Mouse (Mus musculus) neural tube, embryonic 13.5 days (tissue): Measurements from ENCODE around the gene Gm8994. TPM values are rescaled to one million over a fixed set of nuclear protein-coding genes. Genes with fewer than 3 reads are reported as not detected.
"Not testable (repeated sequence)": the region's sequence is repeated elsewhere in the genome, so short reads cannot be mapped to it uniquely, and the experiment has no call there.

ENCODE experiments used
- ATAC-seq: fragments of 200-750 bp; cut with Nextera tagmentation; 2 replicates; pipeline ENCODE4 v1.8.0; 2017; ENCODE audit warnings: low read depth, mild to moderate bottlenecking, moderate TSS enrichment, moderate library complexity
- H3K27ac ChIP-seq: fragments of 300-500 bp; sonication (generic); replicated peaks from 2 replicates; pipeline ENCODE4 v1.5.1; 2015; ENCODE audit warnings: moderate library complexity, mild to moderate bottlenecking, inconsistent platforms
- H3K27me3 ChIP-seq: fragments of 300-500 bp; sonication (generic); 2 replicates; pipeline ENCODE4 v1.6.1; 2015; ENCODE audit warnings: mild to moderate bottlenecking, inconsistent platforms
- H3K36me3 ChIP-seq: fragments of 300-500 bp; sonication (generic); 2 replicates; pipeline ENCODE4 v1.6.1; 2015; ENCODE audit warnings: mild to moderate bottlenecking, inconsistent platforms
- H3K4me1 ChIP-seq: fragments of 300-500 bp; sonication (generic); replicated peaks from 2 replicates; pipeline ENCODE4 v1.6.1; 2015; ENCODE audit warnings: inconsistent platforms
- H3K4me2 ChIP-seq: fragments of 300-500 bp; sonication (generic); 2 replicates; pipeline ENCODE4 v1.6.1; 2015; ENCODE audit warnings: inconsistent platforms, mild to moderate bottlenecking, moderate library complexity
- H3K4me3 ChIP-seq: fragments of 300-500 bp; sonication (generic); 2 replicates; pipeline ENCODE4 v1.5.1; 2015; ENCODE audit warnings: mild to moderate bottlenecking, inconsistent platforms
- H3K9ac ChIP-seq: fragments of 300-500 bp; sonication (generic); 2 replicates; pipeline ENCODE4 v1.6.1; 2015; ENCODE audit warnings: moderate library complexity, mild to moderate bottlenecking, inconsistent platforms
- H3K9me3 ChIP-seq: fragments of 300-500 bp; sonication (generic); 2 replicates; pipeline ENCODE4 v1.6.1; 2016; ENCODE audit warnings: inconsistent platforms
- WGBS: fragments of 180-500 bp; shearing (Covaris S2); methylation state at CpG from one replicate; pipeline ENCODE4 v1.1.7; 2015; 5-methylcytosine and 5-hydroxymethylcytosine counted together
- polyA plus RNA-seq: library from polyadenylated mRNA; unstranded; fragments of >200 nt; fragmentation: Nextera tagmentation; extraction: Ambion mirVana; gene quantifications from 2 replicates; pipeline ENCODE4 v1.2.1, GENCODE M21; 2015

The Gm8994 gene
- polyA plus RNA-seq, 1 experiment from 2014 or later = not detected

DNA sequence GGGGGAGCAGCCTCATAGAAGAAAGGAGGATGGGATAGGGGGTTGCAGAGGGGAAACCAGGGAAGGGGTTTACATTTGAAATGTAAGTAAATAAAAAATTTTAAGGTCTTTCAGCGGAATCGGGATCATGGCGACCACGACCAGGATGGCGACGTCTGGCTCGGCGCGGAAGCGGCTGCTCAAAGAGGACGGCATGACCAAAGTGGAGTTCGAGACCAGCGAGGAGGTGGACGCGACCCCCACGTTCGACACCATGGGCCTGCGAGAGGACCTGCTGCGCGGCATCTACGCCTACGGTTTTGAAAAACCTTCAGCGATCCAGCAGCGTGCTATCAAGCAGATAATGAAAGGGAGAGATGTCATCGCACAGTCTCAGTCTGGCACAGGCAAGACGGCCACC is 1.1 kb downstream of the Gm8994 start:
- not testable (repeated sequence) for H3K36me3 ChIP-seq, H3K9me3 ChIP-seq, H3K27me3 ChIP-seq, H3K4me3 ChIP-seq, H3K9ac ChIP-seq, H3K27ac ChIP-seq, H3K4me1 ChIP-seq, ATAC-seq, H3K4me2 ChIP-seq
- WGBS = 97% methylated on average over 26 of the region's 26 CpGs

DNA sequence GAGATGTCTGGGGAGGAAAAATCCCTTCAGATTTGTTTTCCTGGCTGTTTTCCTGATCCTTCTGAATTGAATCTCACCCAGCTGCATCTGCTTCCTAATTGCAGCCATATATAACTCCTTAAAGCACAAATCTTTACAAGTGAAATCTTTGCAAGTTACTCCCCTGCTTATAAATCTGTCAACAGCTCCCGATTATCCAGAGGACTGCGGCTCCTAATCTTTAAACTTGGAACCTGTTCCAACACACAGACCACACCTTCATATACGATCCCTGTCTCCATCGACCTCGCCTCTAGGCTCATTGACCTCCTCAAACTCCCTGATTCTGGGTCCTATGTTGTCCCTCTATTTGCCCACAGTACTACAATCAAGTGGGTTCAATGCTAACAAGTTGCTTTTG is 13.3 kb downstream of the Gm8994 start:
- no peaks in the 10 kb centered on the region for H3K4me1 ChIP-seq
- no peak overlapping the region for H3K4me2 ChIP-seq
- H3K4me3 ChIP-seq = no peak overlapping the region
- WGBS = 79% methylated on average over 5 of the region's 5 CpGs
- H3K27me3 ChIP-seq = no peaks in the 10 kb centered on the region
- no peak overlapping the region for H3K27ac ChIP-seq
- ATAC-seq = no peak
- H3K9ac ChIP-seq = no peak overlapping the region
- no peaks in the 10 kb centered on the region for H3K9me3 ChIP-seq
- H3K36me3 ChIP-seq = no peaks in the 10 kb centered on the region

DNA sequence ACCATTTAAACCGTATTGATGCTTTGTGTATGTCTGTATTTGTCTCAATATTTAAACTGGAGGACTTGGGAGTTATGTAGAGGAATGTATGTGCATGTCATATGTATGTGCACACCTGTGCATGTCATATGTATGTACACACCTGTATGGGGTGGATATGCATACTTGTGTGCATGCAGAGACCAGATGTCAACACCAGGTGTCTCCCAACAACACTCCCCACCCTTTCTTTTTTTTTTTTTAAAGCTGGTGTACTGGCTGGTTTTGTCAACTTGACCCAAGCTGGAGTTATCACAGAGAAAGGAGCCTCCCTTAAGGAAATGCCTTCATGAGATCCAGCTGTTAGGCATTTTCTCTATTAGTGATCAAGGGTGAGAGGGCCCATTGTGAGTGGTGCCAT is 13.8 kb downstream of the Gm8994 start:
- Histone ChIP-seq H3K4me1 (no peaks in the 10 kb centered on the region), H3K36me3 (no peaks in the 10 kb centered on the region), H3K9ac (no peak overlapping the region), H3K4me2 (no peak overlapping the region), H3K27me3 (no peaks in the 10 kb centered on the region), H3K4me3 (no peak overlapping the region), H3K9me3 (no peaks in the 10 kb centered on the region), H3K27ac (no peak overlapping the region)
- no peak for ATAC-seq
- 95% methylated on average over 1 of the region's 1 CpGs for WGBS

DNA sequence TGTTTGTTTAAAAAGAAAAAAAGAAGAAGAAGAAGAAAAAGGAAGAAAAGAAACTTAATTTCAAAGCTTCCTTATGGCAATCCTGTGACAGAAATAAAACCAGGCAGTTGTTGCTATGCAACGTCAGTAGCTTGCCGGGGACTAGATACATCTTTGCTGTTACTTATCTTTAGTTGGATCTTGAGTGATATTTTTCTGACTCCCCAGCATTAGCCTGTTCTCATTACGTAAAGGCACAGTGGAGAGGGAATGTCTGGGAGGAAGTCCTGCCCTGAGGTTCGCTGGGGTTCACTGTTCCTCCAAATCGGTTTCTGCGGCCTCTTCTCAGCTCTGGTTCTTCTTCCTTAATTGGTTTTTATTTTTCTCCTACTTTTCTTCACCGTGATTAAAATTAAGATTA is 16.5 kb downstream of the Gm8994 start:
- Histone ChIP-seq H3K27me3 (no peaks in the 10 kb centered on the region), H3K9ac (no peak overlapping the region), H3K27ac (no peak overlapping the region), H3K4me3 (no peak overlapping the region), H3K4me1 (no peaks in the 10 kb centered on the region), H3K9me3 (no peaks in the 10 kb centered on the region), H3K36me3 (no peaks in the 10 kb centered on the region), H3K4me2 (no peak overlapping the region)
- WGBS = 89% methylated on average over 7 of the region's 7 CpGs
- no peak for ATAC-seq

DNA sequence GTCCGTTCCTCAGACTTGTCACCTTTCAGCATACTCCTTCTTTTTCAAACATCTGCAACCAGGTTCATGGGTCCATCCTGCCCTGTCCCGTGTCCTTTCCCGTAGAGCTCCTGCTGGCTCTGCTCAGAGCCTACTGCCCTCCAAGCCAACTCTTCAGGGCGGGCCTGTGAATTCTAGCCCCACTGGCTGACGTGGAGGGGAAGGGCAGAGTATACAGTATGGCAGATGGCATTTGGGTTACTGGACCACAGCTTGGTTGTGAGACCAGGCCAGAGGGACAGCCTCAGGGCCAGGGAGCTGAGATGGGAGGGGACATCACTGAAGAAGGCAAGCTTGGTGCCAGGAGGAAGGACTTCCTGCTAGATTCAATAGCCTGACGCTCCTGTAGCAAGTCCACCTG is 17.7 kb downstream of the Gm8994 start:
- no peaks in the 10 kb centered on the region for H3K4me1 ChIP-seq
- H3K4me2 ChIP-seq = no peak overlapping the region
- no peak for ATAC-seq
- H3K36me3 ChIP-seq = no peaks in the 10 kb centered on the region
- H3K9ac ChIP-seq = no peak overlapping the region
- no peaks in the 10 kb centered on the region for H3K27me3 ChIP-seq
- H3K4me3 ChIP-seq = no peak overlapping the region
- H3K9me3 ChIP-seq = no peaks in the 10 kb centered on the region
- no peak overlapping the region for H3K27ac ChIP-seq
- 84% methylated on average over 6 of the region's 6 CpGs for WGBS

DNA sequence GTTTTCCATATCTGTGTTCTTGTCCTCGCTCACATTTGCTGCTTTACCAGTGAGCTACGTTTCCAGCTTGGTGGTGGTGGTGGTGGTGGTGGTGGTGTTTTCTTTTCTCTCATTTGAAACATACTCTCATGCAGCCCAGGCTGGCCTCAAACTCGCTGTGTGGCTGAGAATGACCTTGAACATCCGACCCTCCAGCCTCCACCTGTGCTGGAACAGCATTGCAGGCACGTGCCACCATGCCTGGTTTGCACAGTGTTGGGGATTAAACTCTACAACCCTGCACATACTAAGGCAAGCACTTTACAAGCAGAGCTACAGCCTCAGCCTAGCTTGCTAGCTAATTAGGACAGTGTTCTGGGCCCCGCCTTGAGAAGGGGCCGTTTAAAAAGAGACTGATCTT is 18.3 kb downstream of the Gm8994 start:
- Histone ChIP-seq H3K4me1 (no peaks in the 10 kb centered on the region), H3K4me2 (no peak overlapping the region), H3K9me3 (no peaks in the 10 kb centered on the region), H3K9ac (no peak overlapping the region), H3K27ac (no peak overlapping the region), H3K4me3 (no peak overlapping the region), H3K27me3 (no peaks in the 10 kb centered on the region), H3K36me3 (no peaks in the 10 kb centered on the region)
- ATAC-seq = no peak
- 87% methylated on average over 7 of the region's 7 CpGs for WGBS

DNA sequence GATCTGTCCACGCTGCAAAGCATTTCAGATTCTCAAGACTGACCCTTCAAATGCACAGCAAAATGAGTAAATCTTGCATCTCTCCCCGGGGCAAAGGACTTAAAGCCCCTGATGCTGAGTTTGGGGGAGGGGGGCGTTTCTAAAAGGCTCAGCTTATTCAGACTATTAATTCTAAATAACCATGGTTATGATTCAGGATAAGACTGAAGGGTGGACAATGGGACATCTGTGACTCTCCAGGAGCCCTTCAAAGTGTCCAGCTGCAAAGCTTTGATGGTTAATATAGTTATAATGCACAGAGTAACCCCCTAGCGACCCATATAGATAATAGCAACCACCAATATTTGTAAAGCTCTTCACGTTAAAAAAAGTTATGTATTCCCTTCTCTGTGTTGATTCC is 19.7 kb downstream of the Gm8994 start:
- WGBS = 37% methylated on average over 5 of the region's 5 CpGs
- Histone ChIP-seq H3K4me1 (no peaks in the 10 kb centered on the region), H3K4me3 (no peak overlapping the region), H3K36me3 (no peaks in the 10 kb centered on the region), H3K9ac (no peak overlapping the region), H3K4me2 (no peak overlapping the region), H3K27me3 (no peaks in the 10 kb centered on the region), H3K9me3 (no peaks in the 10 kb centered on the region), H3K27ac (no peak overlapping the region)
- no peak for ATAC-seq

DNA sequence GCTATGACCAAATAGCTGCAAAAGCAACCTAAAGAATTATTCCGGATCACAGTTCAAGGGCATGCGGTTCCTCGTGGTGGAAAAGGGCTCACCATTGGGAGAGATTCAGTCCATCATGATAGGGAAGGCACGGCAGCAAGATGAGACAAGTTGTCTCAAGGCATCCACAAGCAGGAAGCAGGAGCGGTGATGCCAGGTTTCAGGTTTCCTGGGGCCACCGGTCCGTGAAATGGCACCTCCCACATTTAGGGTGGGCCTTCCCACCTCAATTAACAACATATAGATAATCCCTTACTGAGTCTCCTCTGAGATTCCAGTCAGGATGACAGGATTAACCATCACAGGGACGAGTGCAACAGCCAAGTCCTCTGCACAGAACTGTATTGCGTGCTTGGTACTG is 20.3 kb downstream of the Gm8994 start:
- Histone ChIP-seq H3K9me3 (no peaks in the 10 kb centered on the region), H3K4me1 (no peaks in the 10 kb centered on the region), H3K4me2 (no peak overlapping the region), H3K4me3 (no peak overlapping the region), H3K9ac (no peak overlapping the region), H3K27ac (no peak overlapping the region), H3K27me3 (no peaks in the 10 kb centered on the region), H3K36me3 (no peaks in the 10 kb centered on the region)
- 62% methylated on average over 9 of the region's 9 CpGs for WGBS
- no peak for ATAC-seq

DNA sequence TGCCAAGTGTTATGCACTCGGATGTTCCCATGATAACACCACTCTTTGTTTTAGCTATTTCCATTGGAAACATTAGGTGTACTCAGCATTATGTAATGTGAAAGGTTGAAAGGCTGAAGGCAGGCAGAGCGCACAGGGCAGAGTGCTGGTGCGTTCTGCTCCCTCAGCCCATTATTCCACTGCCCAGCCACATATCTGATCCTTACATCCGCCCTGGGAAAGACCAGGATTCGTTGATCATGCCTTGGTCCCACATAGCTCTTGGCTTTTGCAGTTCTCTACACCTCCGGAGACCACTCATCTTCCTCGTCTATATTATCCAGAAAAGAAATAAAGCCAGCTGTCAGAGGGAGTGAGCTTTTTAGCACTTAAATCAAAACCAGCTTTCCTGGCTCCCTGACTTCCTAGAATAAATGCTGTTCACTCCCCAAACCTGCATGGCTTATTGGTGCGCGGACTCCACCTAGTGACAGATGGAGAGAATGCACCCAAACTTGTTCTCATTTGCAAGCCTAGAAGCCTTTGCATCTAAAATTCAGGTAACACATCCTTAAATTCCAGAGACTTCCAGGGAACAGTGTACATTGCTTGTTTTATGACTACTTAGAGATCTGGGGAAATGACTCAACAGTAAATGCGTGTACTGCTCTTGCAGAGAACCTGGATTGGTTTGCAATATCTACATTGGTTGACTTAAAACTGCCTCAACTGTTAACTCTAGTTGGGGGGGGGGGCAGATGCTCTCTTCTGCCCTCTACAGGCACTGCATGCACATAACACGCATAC is 26.3 kb downstream of the Gm8994 start:
- no peaks in the 10 kb centered on the region for H3K27me3 ChIP-seq
- H3K4me1 ChIP-seq = peaks cover 5% of the 10 kb centered on the region
- no peak overlapping the region for H3K27ac ChIP-seq
- ATAC-seq = peak; percentile 47; the same call in 1 of the 2 replicates
- no peak overlapping the region for H3K9ac ChIP-seq
- H3K36me3 ChIP-seq = no peaks in the 10 kb centered on the region
- H3K4me3 ChIP-seq = no peak overlapping the region
- no peaks in the 10 kb centered on the region for H3K9me3 ChIP-seq
- H3K4me2 ChIP-seq = no peak overlapping the region
- 43% methylated on average over 11 of the region's 11 CpGs for WGBS

DNA sequence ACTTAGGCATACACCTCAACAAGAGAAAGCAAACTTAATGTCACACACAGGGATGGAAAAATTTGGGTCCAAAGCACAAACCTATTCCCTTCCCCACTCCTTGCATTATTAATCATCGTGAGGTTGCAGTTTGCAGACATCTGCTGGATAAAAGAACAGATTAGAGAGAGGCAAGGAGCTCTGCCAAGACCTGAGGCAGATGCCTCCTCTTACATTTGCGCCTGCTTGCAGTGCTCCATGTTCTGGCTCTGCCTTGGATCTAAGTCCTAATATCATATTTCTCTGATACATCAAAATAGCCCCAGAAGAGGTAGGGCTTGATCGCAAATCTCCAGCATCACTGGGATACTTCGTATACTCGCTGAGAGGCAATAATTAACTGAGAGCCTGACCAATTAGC is 31.1 kb downstream of the Gm8994 start:
- Histone ChIP-seq H3K9ac (no peak overlapping the region), H3K9me3 (no peaks in the 10 kb centered on the region), H3K27me3 (no peaks in the 10 kb centered on the region), H3K4me3 (no peak overlapping the region), H3K36me3 (no peaks in the 10 kb centered on the region), H3K4me2 (no peak overlapping the region), H3K4me1 (peaks cover under 1% of the 10 kb centered on the region), H3K27ac (no peak overlapping the region)
- no peak for ATAC-seq
- WGBS = 78% methylated on average over 5 of the region's 5 CpGs

DNA sequence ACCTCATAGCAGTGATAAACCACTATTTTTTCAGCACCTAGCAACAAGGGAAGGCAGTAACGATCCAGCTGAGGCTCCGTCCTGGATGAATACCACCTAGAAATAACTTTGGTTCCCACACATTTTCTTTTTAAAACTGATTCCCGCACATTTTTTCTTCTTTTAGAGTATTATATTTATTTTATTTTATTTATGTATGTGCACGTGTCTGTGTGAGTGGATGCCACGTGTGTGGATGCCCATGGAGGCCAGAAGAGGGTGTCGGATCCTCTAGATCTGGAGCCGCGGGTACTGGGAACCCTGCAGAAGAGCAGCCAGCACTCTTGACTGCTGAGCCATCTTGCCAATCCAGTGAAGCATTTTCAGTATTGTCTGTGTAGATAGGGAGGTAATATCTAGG is 36.0 kb downstream of the Gm8994 start:
- no peaks in the 10 kb centered on the region for H3K27me3 ChIP-seq
- no peak overlapping the region for H3K27ac ChIP-seq
- no peak for ATAC-seq
- H3K9me3 ChIP-seq = no peaks in the 10 kb centered on the region
- H3K4me3 ChIP-seq = no peak overlapping the region
- H3K4me1 ChIP-seq = no peaks in the 10 kb centered on the region; the same call in 1 of the 2 replicates
- no peak overlapping the region for H3K9ac ChIP-seq
- no peaks in the 10 kb centered on the region for H3K36me3 ChIP-seq
- 90% methylated on average over 8 of the region's 8 CpGs for WGBS
- no peak overlapping the region for H3K4me2 ChIP-seq

DNA sequence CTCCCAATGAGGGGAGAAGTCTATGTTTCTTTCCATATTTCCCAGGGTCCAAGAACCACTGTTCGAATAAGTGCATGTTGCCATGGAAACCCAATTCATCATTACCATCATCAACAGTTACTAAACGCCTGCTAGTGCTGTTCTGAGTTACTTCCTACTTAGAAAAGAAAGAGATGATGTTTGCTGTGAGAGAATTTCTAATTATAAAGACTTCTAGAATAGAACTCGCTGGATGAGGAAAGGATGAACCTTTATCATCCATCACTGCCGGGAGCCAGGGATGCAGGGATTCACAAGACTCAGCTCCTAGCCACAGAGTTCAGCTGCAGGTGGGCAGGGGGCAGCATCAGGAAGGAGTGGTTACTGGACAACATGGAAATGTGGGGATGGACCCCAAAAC is 36.7 kb downstream of the Gm8994 start:
- H3K27ac ChIP-seq = no peak overlapping the region
- no peak overlapping the region for H3K4me2 ChIP-seq
- H3K4me3 ChIP-seq = no peak overlapping the region
- no peak overlapping the region for H3K9ac ChIP-seq
- 74% methylated on average over 4 of the region's 4 CpGs for WGBS
- no peaks in the 10 kb centered on the region for H3K9me3 ChIP-seq
- no peaks in the 10 kb centered on the region; the same call in 1 of the 2 replicates for H3K4me1 ChIP-seq
- no peaks in the 10 kb centered on the region for H3K27me3 ChIP-seq
- no peak for ATAC-seq
- H3K36me3 ChIP-seq = no peaks in the 10 kb centered on the region

DNA sequence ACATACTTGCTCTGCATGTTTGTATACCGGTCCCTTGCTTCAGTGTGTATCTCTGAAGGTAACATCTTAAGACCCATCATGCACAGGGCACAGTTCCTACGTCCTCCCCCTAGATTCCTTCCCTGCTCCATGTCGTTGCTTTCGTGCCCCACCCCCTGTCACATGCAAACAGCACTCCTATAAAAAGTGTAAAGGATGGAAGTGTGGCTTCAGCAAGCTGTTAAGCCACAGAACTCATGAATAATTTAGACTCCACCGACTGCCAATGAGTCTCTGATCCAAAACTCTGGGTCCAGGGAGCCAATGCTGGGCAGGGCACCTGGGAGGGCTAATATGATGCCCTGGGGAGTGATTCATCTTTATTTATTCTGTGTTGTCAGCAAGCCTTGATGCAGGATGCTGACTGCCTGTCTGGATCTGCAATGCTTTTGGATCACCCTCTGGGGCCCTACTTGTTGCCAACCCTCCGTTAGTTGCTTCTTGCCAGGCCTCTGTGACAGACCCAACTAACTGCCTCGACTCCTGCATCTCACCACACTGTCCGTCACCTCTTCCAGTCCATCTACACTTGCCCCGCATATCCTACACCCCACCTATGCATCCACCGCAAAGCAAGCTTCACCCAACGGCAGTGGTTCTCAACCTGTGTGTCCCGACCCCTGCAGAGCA is 37.2 kb downstream of the Gm8994 start:
- WGBS = 67% methylated on average over 12 of the region's 12 CpGs
- Histone ChIP-seq H3K9ac (no peak overlapping the region), H3K9me3 (no peaks in the 10 kb centered on the region), H3K4me1 (no peaks in the 10 kb centered on the region; the same call in 1 of the 2 replicates), H3K27ac (no peak overlapping the region), H3K36me3 (no peaks in the 10 kb centered on the region), H3K27me3 (no peaks in the 10 kb centered on the region), H3K4me3 (no peak overlapping the region), H3K4me2 (no peak overlapping the region)
- no peak for ATAC-seq
